ENCODE assay signal across 8 mouse cellular contexts in the genomic region with DNA sequence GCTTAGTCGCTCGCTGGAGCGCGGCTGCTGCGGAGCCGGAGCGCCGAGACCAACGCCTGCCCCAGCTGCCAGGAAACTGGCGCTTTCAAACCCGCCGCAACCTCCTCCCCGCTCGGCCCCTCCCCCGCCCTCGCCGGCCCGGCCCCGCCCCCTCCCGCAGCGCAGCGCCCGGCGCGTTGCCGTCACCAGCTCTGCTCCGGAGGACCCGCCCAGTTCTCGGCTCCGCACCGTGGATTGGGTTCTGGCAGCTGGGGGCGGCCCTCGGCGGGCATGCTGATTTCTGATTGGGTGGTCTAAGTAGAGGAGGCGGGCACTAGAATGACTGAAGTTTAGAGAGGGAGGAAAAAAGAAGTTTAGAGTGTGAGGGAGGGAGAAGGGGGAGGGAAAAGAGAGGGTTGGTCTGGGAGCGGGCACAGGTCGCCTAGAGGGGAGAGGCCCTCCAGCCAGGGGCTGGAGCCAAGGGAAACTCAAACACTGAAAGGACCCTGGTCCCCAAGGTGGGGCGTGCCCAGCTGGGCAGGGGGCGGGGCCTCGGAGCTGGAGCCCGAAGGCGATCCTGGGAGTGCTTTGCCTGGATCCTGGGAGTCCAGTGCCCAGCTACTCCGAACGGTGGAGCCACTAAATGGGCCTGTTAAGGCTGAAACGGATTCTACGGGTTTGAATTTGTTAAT. TPM values are rescaled to one million over a fixed set of nuclear protein-coding genes. Genes with fewer than 3 reads are reported as not detected.
DNase-seq lines count a peak whose midpoint lies in the region; ATAC-seq lines count a peak whose summit lies in the region.

A gene (minus strand): TSS at position 80 of the 671 bp plus-strand sequence.

- WGBS in hindbrain, embryonic 16.5 days, result under 1% methylated on average over 46 of the region's 46 CpGs
- 0% methylated on average over 24 of the region's 46 CpGs for WGBS in macrophage (ENCODE audit: missing documents)

- peak within 1 kb of the TSS; percentile 90 for H3K4me3 ChIP-seq in hindbrain, embryonic 16.5 days (ENCODE audit: low read length)
- peak within 1 kb of the TSS; percentile 45 for H3K4me3 ChIP-seq in macrophage (ENCODE audit: inconsistent target)

- H3K9ac ChIP-seq in hindbrain, embryonic 16.5 days (ENCODE audit: low read depth, low read length), result peak within 1 kb of the TSS; percentile 95

- H3K9me3 ChIP-seq in hindbrain, embryonic 16.5 days (ENCODE audit: control insufficient read depth, low read length), result no peaks in the 10 kb centered on the region

- ATAC-seq in hindbrain, embryonic 16.5 days, result peak; percentile 100

- no peaks in the 10 kb centered on the region for H3K79me2 ChIP-seq in macrophage (ENCODE audit: inconsistent target)

- DNase-seq in WW6 (ENCODE audit: low read depth, low spot score), result peak; percentile 89
- peak; percentile 96 to 97 for DNase-seq in cerebellum, postnatal 4 days (ENCODE audit: low spot score in 2 of 2)
- peak; percentile 97 for DNase-seq in gastrocnemius, adult 18-20 months (ENCODE audit: low spot score)
- peak; percentile 92 to 98 for DNase-seq in left cerebral cortex, adult 18-20 months (ENCODE audit: low spot score in 2 of 2)
- peak; percentile 98 for DNase-seq in right cerebral cortex, adult 18-20 months
- peak; percentile 90 for DNase-seq in urinary bladder, postnatal 10 days (ENCODE audit: low spot score)

- peaks cover 4% of the 10 kb centered on the region for H3K4me1 ChIP-seq in hindbrain, embryonic 16.5 days (ENCODE audit: control insufficient read depth, insufficient read depth, low read depth, low read length)

- H3K4me2 ChIP-seq in hindbrain, embryonic 16.5 days (ENCODE audit: low read length), result peak within 1 kb of the TSS; percentile 66

- no peaks in the 10 kb centered on the region for H3K27me3 ChIP-seq in hindbrain, embryonic 16.5 days (replicated peaks; ENCODE audit: control insufficient read depth, insufficient read depth, low read length)

- H3K27ac ChIP-seq in hindbrain, embryonic 16.5 days (ENCODE audit: low read depth, low read length), result peak within 1 kb of the TSS; percentile 97
- H3K27ac ChIP-seq in macrophage, result peak within 1 kb of the TSS; percentile 29; the same call in 1 of the 2 replicates

- H3K36me3 ChIP-seq in hindbrain, embryonic 16.5 days (ENCODE audit: control insufficient read depth, insufficient read depth, low read length), result no peaks in the 10 kb centered on the region
- no peaks in the 10 kb centered on the region for H3K36me3 ChIP-seq in macrophage (ENCODE audit: inconsistent target)

RNA-seq across cellular contexts. Expression of the gene that starts here (rescaled TPM):
- total RNA-seq in gastrocnemius, adult 18-20 months (2021), result 1 to 10 TPM; 2.0 to 2.4 TPM
- 4.7 and 4.9 TPM in 2 replicates for polyA plus RNA-seq in hindbrain, embryonic 16.5 days (2015; fragmentation: Nextera tagmentation; extraction: Ambion mirVana)
- total RNA-seq in left cerebral cortex, adult 18-20 months (2021), result 10 to 100 TPM; 50.3 to 50.4 TPM
- 10 to 100 TPM in 6 of 26 experiments, 1 to 10 TPM in 20; 1.7 to 21.7 (median 5.5) TPM for total RNA-seq in macrophage (2018; cell fraction: chromatin; rRNA removed)
- 1 to 10 TPM; 1.1 to 2.7 (median 1.6) TPM for total RNA-seq in macrophage (2018; cell fraction: cytosol; rRNA removed)
- 1 to 10 TPM; 1.6 to 9.1 (median 2.8) TPM for total RNA-seq in macrophage (2018; cell fraction: nucleus; rRNA removed)
- polyA plus RNA-seq in macrophage (2018), result 0.97 to 2.9 TPM (median 2.0 TPM) in 3 replicates

Comparison
In these comparisons a context has a peak if more than half of its experiments do, and no peak if none do; other contexts are left out.
1. Peak in every context shown above with its lines: DNase-seq, ATAC-seq, H3K4me3 ChIP-seq and H3K27ac ChIP-seq.
2. RNA of the gene that starts here (total RNA-seq): 50.3 to 50.4 TPM in left cerebral cortex, adult 18-20 months; 2.0 to 2.4 TPM in gastrocnemius, adult 18-20 months; every median in the first group is over 10 times any median in the second.